Mouse (Mus musculus) hindbrain, embryonic 16.5 days (tissue): ENCODE measurements around the gene Gm17361. TPM values are rescaled to one million over a fixed set of nuclear protein-coding genes. Genes with fewer than 3 reads are reported as not detected.
"Not testable (repeated sequence)": the region's sequence is repeated elsewhere in the genome, so short reads cannot be mapped to it uniquely, and the experiment has no call there.

ENCODE experiments used
- ATAC-seq: fragments of 200-750 bp; cut with Nextera tagmentation; 2 replicates; pipeline ENCODE4 v1.8.0; 2017; ENCODE audit warnings: moderate TSS enrichment, moderate library complexity
- H3K27ac ChIP-seq: fragments of 300-500 bp; sonication (generic); 2 replicates; pipeline ENCODE4 v1.5.1; 2014; ENCODE audit warnings: low read depth, mild to moderate bottlenecking, control low read depth, low read length, moderate library complexity
- H3K27me3 ChIP-seq: fragments of 300-500 bp; sonication (generic); replicated peaks from 2 replicates; pipeline ENCODE4 v1.6.1; 2014; ENCODE audit warnings: low read length; ENCODE audit not compliant: control insufficient read depth, insufficient read depth
- H3K36me3 ChIP-seq: fragments of 300-500 bp; sonication (generic); 2 replicates; pipeline ENCODE4 v1.6.1; 2014; ENCODE audit warnings: mild to moderate bottlenecking, low read length, moderate library complexity, mixed read lengths; ENCODE audit not compliant: control insufficient read depth, insufficient read depth
- H3K4me1 ChIP-seq: fragments of 300-500 bp; sonication (generic); 2 replicates; pipeline ENCODE4 v1.6.1; 2014; ENCODE audit warnings: low read depth, low read length; ENCODE audit not compliant: control insufficient read depth, insufficient read depth
- H3K4me2 ChIP-seq: fragments of 300-500 bp; sonication (generic); 2 replicates; pipeline ENCODE4 v1.6.1; 2014; ENCODE audit warnings: mild to moderate bottlenecking, low read length, control low read depth, moderate library complexity
- H3K4me3 ChIP-seq: fragments of 300-500 bp; sonication (generic); 2 replicates; pipeline ENCODE4 v1.5.1; 2014; ENCODE audit warnings: mild to moderate bottlenecking, low read length, control low read depth, moderate library complexity
- H3K9ac ChIP-seq: fragments of 300-500 bp; sonication (generic); 2 replicates; pipeline ENCODE4 v1.6.1; 2014; ENCODE audit warnings: low read depth, mild to moderate bottlenecking, control low read depth, low read length, moderate library complexity
- H3K9me3 ChIP-seq: fragments of 300-500 bp; sonication (generic); 2 replicates; pipeline ENCODE4 v1.6.1; 2014; ENCODE audit warnings: mild to moderate bottlenecking, low read length, moderate library complexity; ENCODE audit not compliant: control insufficient read depth
- whole genome bisulfite sequencing: fragments of 180-500 bp; shearing (Covaris S2); extraction: QIAGEN DNeasy Blood & Tissue Kit; methylation state at CpG from one replicate; pipeline ENCODE4 v1.1.7; 2014; 5-methylcytosine and 5-hydroxymethylcytosine counted together
- polyA plus RNA-seq: library from polyadenylated mRNA; unstranded; fragments of >200 nt; fragmentation: Nextera tagmentation; extraction: Ambion mirVana; gene quantifications from 2 replicates; pipeline ENCODE4 v1.2.1, GENCODE M21; 2015

The Gm17361 gene
- polyA plus RNA-seq, result not detected in 2 replicates

- H3K4me2 ChIP-seq, H3K36me3 ChIP-seq, ATAC-seq, H3K27ac ChIP-seq, H3K27me3 ChIP-seq, H3K4me3 ChIP-seq, H3K4me1 ChIP-seq, H3K9ac ChIP-seq, H3K9me3 ChIP-seq: not testable (repeated sequence)
- no CpG with 5 or more reads among the region's 4 CpGs for WGBS
Measured at GRCm38 (mm10) chrX:125003863-125004262, at the start of gene Gm17361. Gene Gm17361, plus strand, starts transcription at chrX:125004163.
